ENCODE assay signal across 10 mouse cellular contexts in genomic region chr17:4735185-4735584, GRCm38 (mm10).
DNase-seq lines count a peak whose midpoint lies in the region; ATAC-seq lines count a peak whose summit lies in the region.
"Had no signal": no experiment of that assay in that cellular context is flagged by ENCODE, and none has a peak within 500 bp of the region (broad histone marks: within the 10 kb centered on the region; RNA-seq: fewer than 3 reads in every experiment).

No protein-coding gene starts in this region.

- H3K9me3 ChIP-seq in embryonic facial prominence, embryonic 14.5 days (ENCODE audit: control insufficient read depth, low read length), result no peaks in the 10 kb centered on the region
- no peaks in the 10 kb centered on the region for H3K9me3 ChIP-seq in embryonic facial prominence, embryonic 10.5 days
- H3K9me3 ChIP-seq in limb, embryonic 10.5 days (replicated peaks), result no peaks in the 10 kb centered on the region
- no peaks in the 10 kb centered on the region for H3K9me3 ChIP-seq in neural tube, embryonic 15.5 days (replicated peaks)
- H3K9me3 ChIP-seq: embryonic facial prominence, embryonic 12.5 days; neural tube, embryonic 12.5 days had no signal

- no peaks in the 10 kb centered on the region for H3K36me3 ChIP-seq in embryonic facial prominence, embryonic 14.5 days (ENCODE audit: control insufficient read depth, insufficient read depth, low read length)
- no peaks in the 10 kb centered on the region for H3K36me3 ChIP-seq in embryonic facial prominence, embryonic 10.5 days (replicated peaks)
- no peaks in the 10 kb centered on the region for H3K36me3 ChIP-seq in limb, embryonic 10.5 days
- no peaks in the 10 kb centered on the region for H3K36me3 ChIP-seq in neural tube, embryonic 15.5 days
- H3K36me3 ChIP-seq: embryonic facial prominence, embryonic 12.5 days; neural tube, embryonic 12.5 days had no signal

- ATAC-seq in embryonic facial prominence, embryonic 14.5 days (ENCODE audit: low read depth), result peak; percentile 79; the same call in 1 of the 2 replicates
- ATAC-seq in neural tube, embryonic 15.5 days (ENCODE audit: low FRiP score), result no peak
- no peak for ATAC-seq in megakaryocyte, adult 5-6 weeks (ENCODE audit: poor library complexity, severe bottlenecking)

- no peak overlapping the region for H3K4me3 ChIP-seq in embryonic facial prominence, embryonic 14.5 days (ENCODE audit: low read depth, low read length)
- H3K4me3 ChIP-seq in embryonic facial prominence, embryonic 10.5 days, result no peak overlapping the region
- no peak overlapping the region for H3K4me3 ChIP-seq in limb, embryonic 10.5 days
- H3K4me3 ChIP-seq in neural tube, embryonic 15.5 days (replicated peaks), result no peak overlapping the region
- H3K4me3 ChIP-seq: embryonic facial prominence, embryonic 12.5 days; neural tube, embryonic 12.5 days had no signal

- intact Hi-C loops in heart, postnatal 14 days (cut with DNase I), result no loop called here

- H3K9ac ChIP-seq in embryonic facial prominence, embryonic 14.5 days (ENCODE audit: low read depth, low read length), result no peak overlapping the region
- H3K9ac ChIP-seq in neural tube, embryonic 15.5 days (replicated peaks), result no peak overlapping the region
- H3K9ac ChIP-seq: embryonic facial prominence, embryonic 12.5 days; neural tube, embryonic 12.5 days had no signal

- 42% methylated on average over 1 of the region's 1 CpGs for WGBS in embryonic facial prominence, embryonic 14.5 days
- 74% methylated on average over 1 of the region's 1 CpGs for WGBS in embryonic facial prominence, embryonic 10.5 days
- WGBS in limb, embryonic 10.5 days, result 69% methylated on average over 1 of the region's 1 CpGs
- WGBS in neural tube, embryonic 15.5 days, result 70% methylated on average over 1 of the region's 1 CpGs

- H3K4me2 ChIP-seq in embryonic facial prominence, embryonic 14.5 days (ENCODE audit: low read depth, low read length), result no peak overlapping the region
- H3K4me2 ChIP-seq in neural tube, embryonic 15.5 days, result no peak overlapping the region
- H3K4me2 ChIP-seq: embryonic facial prominence, embryonic 12.5 days; neural tube, embryonic 12.5 days had no signal

- peak; percentile 81 for DNase-seq in embryonic facial prominence, embryonic 14.5 days (ENCODE audit: low spot score)
- no peak for DNase-seq in embryonic facial prominence, embryonic 10.5 days (ENCODE audit: low spot score)
- peak; percentile 54 to 66 for DNase-seq in heart, postnatal 14 days
- DNase-seq in limb, embryonic 10.5 days (ENCODE audit: low spot score), result peak; percentile 25
- peak; percentile 21 for DNase-seq in retina, postnatal 1 day
- no peak for DNase-seq in embryo, embryonic 9.5 days (ENCODE audit: extremely low spot score)

- no peaks in the 10 kb centered on the region for H3K27me3 ChIP-seq in embryonic facial prominence, embryonic 14.5 days (replicated peaks; ENCODE audit: control insufficient read depth, insufficient read depth, low read length)
- H3K27me3 ChIP-seq in embryonic facial prominence, embryonic 10.5 days (replicated peaks; ENCODE audit: low read depth, poor library complexity, severe bottlenecking), result no peaks in the 10 kb centered on the region
- no peaks in the 10 kb centered on the region for H3K27me3 ChIP-seq in limb, embryonic 10.5 days (ENCODE audit: low read depth, poor library complexity, severe bottlenecking)
- H3K27me3 ChIP-seq in neural tube, embryonic 15.5 days (replicated peaks), result no peaks in the 10 kb centered on the region
- H3K27me3 ChIP-seq: embryonic facial prominence, embryonic 12.5 days; neural tube, embryonic 12.5 days had no signal

- H3K27ac ChIP-seq in embryonic facial prominence, embryonic 14.5 days (replicated peaks; ENCODE audit: low read depth, low read length), result no peak overlapping the region
- H3K27ac ChIP-seq in embryonic facial prominence, embryonic 10.5 days (replicated peaks), result no peak overlapping the region
- no peak overlapping the region for H3K27ac ChIP-seq in limb, embryonic 10.5 days
- no peak overlapping the region for H3K27ac ChIP-seq in neural tube, embryonic 15.5 days (replicated peaks)
- H3K27ac ChIP-seq: embryonic facial prominence, embryonic 12.5 days; neural tube, embryonic 12.5 days had no signal

- peaks cover 18% of the 10 kb centered on the region for H3K4me1 ChIP-seq in embryonic facial prominence, embryonic 14.5 days (ENCODE audit: control insufficient read depth, insufficient read depth, low read length)
- H3K4me1 ChIP-seq in embryonic facial prominence, embryonic 10.5 days, result peaks cover 12% of the 10 kb centered on the region
- H3K4me1 ChIP-seq in limb, embryonic 10.5 days, result peaks cover 19% of the 10 kb centered on the region
- peaks cover 5% of the 10 kb centered on the region for H3K4me1 ChIP-seq in neural tube, embryonic 15.5 days
- H3K4me1 ChIP-seq: embryonic facial prominence, embryonic 12.5 days had no signal

Comparison
In these comparisons a context has a peak if more than half of its experiments do, and no peak if none do; other contexts are left out.
1. DNase-seq: peak in embryonic facial prominence, embryonic 14.5 days (single experiment), heart, postnatal 14 days (2 of 2), limb, embryonic 10.5 days (single experiment) and retina, postnatal 1 day (single experiment); none in embryonic facial prominence, embryonic 10.5 days (single experiment) and embryo, embryonic 9.5 days (single experiment).